Mouse (Mus musculus) E14TG2a.4 (cell line): ENCODE data around the gene Ric8a.

Source experiments
- H3K27me3 ChIP-seq: 2 replicates; pipeline ENCODE4 v1.6.1; 2014; ENCODE audit warnings: low read length, control low read depth; ENCODE audit not compliant: insufficient read depth
- H3K36me3 ChIP-seq: 2 replicates; pipeline ENCODE4 v1.6.1; 2014; ENCODE audit warnings: low read length, control low read depth; ENCODE audit not compliant: insufficient read depth
- H3K4me1 ChIP-seq: replicated peaks from 2 replicates; pipeline ENCODE4 v1.6.1; 2014; ENCODE audit warnings: low read depth, low read length, control low read depth
- H3K4me3 ChIP-seq: replicated peaks from 2 replicates; pipeline ENCODE4 v1.5.1; 2014; ENCODE audit warnings: mild to moderate bottlenecking, low read length
- H3K9me3 ChIP-seq: 2 replicates; pipeline ENCODE4 v1.6.1; 2014; ENCODE audit warnings: low read length, control low read depth
- CTCF ChIP-seq: conservative IDR thresholded peaks from 2 replicates; pipeline ENCODE4 v1.5.1; 2014; ENCODE audit warnings: low read length
- NANOG ChIP-seq: IDR thresholded peaks from 2 replicates; pipeline ENCODE4 v1.6.1; 2014; ENCODE audit warnings: borderline replicate concordance, low read length, mixed read lengths
- POU5F1 ChIP-seq: IDR thresholded peaks from 2 replicates; pipeline ENCODE4 v1.6.1; 2014; ENCODE audit warnings: low read length, borderline replicate concordance

Ric8a gene

GRCm38 (mm10) chr7:140828171-140828881 is 28.4 kb upstream of the Ric8a start:
- no peak overlapping the region for H3K4me3 ChIP-seq
- no peaks in the 10 kb centered on the region for H3K9me3 ChIP-seq
- H3K27me3 ChIP-seq, result peaks cover 3% of the 10 kb centered on the region; the same call in 1 of the 2 replicates
- peaks cover 12% of the 10 kb centered on the region for H3K4me1 ChIP-seq
- no peak for TF ChIP-seq POU5F1
- TF ChIP-seq NANOG, result no peak
- TF ChIP-seq CTCF, result peak; percentile 18; the same call in 1 of the 2 replicates
- H3K36me3 ChIP-seq, result no peaks in the 10 kb centered on the region

GRCm38 (mm10) chr7:140831447-140831846 is 25.3 kb upstream of the Ric8a start:
- H3K27me3 ChIP-seq, result no peaks in the 10 kb centered on the region
- H3K9me3 ChIP-seq, result no peaks in the 10 kb centered on the region
- H3K4me1 ChIP-seq, result peaks cover 43% of the 10 kb centered on the region
- H3K36me3 ChIP-seq, result peaks cover 3% of the 10 kb centered on the region
- TF ChIP-seq CTCF (no peak), POU5F1 (no peak), NANOG (no peak)
- H3K4me3 ChIP-seq, result no peak overlapping the region

GRCm38 (mm10) chr7:140833341-140833740 is 23.4 kb upstream of the Ric8a start:
- Histone ChIP-seq H3K4me3 (no peak overlapping the region), H3K4me1 (peaks cover 43% of the 10 kb centered on the region), H3K9me3 (no peaks in the 10 kb centered on the region), H3K36me3 (peaks cover 22% of the 10 kb centered on the region), H3K27me3 (no peaks in the 10 kb centered on the region)
- TF ChIP-seq CTCF, result no peak
- no peak for TF ChIP-seq NANOG
- no peak for TF ChIP-seq POU5F1

GRCm38 (mm10) chr7:140834968-140835757 is 21.6 kb upstream of the Ric8a start, which contains the start of gene Urah:
Gene Urah, plus strand, starts transcription at chr7:140835018.
- H3K9me3 ChIP-seq, result no peaks in the 10 kb centered on the region
- H3K36me3 ChIP-seq, result peaks cover 23% of the 10 kb centered on the region
- peaks cover 53% of the 10 kb centered on the region for H3K4me1 ChIP-seq
- peak within 1 kb of the TSS; percentile 77 for H3K4me3 ChIP-seq
- no peak for TF ChIP-seq CTCF
- no peak for TF ChIP-seq POU5F1
- TF ChIP-seq NANOG, result no peak
- H3K27me3 ChIP-seq, result no peaks in the 10 kb centered on the region

GRCm38 (mm10) chr7:140835758-140836087 is 21.0 kb upstream of the Ric8a start:
- Histone ChIP-seq H3K4me1 (peaks cover 59% of the 10 kb centered on the region), H3K4me3 (peak overlapping the region; percentile 77), H3K27me3 (peaks cover 3% of the 10 kb centered on the region; the same call in 1 of the 2 replicates), H3K36me3 (peaks cover 23% of the 10 kb centered on the region), H3K9me3 (no peaks in the 10 kb centered on the region)
- no peak for TF ChIP-seq POU5F1
- no peak for TF ChIP-seq CTCF
- no peak for TF ChIP-seq NANOG

- H3K27me3 ChIP-seq, result peaks cover 3% of the 10 kb centered on the region; the same call in 1 of the 2 replicates
- no peaks in the 10 kb centered on the region for H3K9me3 ChIP-seq
- H3K36me3 ChIP-seq, result peaks cover 23% of the 10 kb centered on the region
- TF ChIP-seq CTCF (no peak), POU5F1 (no peak), NANOG (no peak)
- no peak overlapping the region for H3K4me3 ChIP-seq
- peaks cover 65% of the 10 kb centered on the region for H3K4me1 ChIP-seq
Measured at GRCm38 (mm10) chr7:140836243-140837115, 20.3 kb upstream of the Ric8a start.

- TF ChIP-seq POU5F1 (no peak), CTCF (no peak), NANOG (no peak)
- H3K27me3 ChIP-seq, result peaks cover 18% of the 10 kb centered on the region; the same call in 1 of the 2 replicates
Measured at GRCm38 (mm10) chr7:140839556-140839955, 17.2 kb upstream of the Ric8a start.

More at GRCm38 (mm10) chr7:140839556-140839955, 17.2 kb upstream of the Ric8a start:
- Histone ChIP-seq H3K4me3 (no peak overlapping the region; the same call in 1 of the 2 replicates), H3K4me1 (peaks cover 80% of the 10 kb centered on the region), H3K9me3 (no peaks in the 10 kb centered on the region), H3K36me3 (peaks cover 23% of the 10 kb centered on the region)
